Mouse (Mus musculus) CH12.LX (cell line): ENCODE measurements around the gene Ablim2.

Experiments used
- CTCF ChIP-seq, 2 experiments: IDR thresholded peaks in 1 of 2; conservative IDR thresholded peaks in 1 of 2; 2 replicates each; pipeline ENCODE4 v1.5.1; 2011 to 2012; ENCODE audit warnings: low read depth in 2 of 2, low read length in 2 of 2, improper control_type of control experiment in 1 of 2, inconsistent platforms in 1 of 2, mild to moderate bottlenecking in 1 of 2, moderate library complexity in 1 of 2
- MAX ChIP-seq: IDR thresholded peaks from 2 replicates; pipeline ENCODE4 v1.6.1; 2011; ENCODE audit warnings: low read length, improper control_type of control experiment
- MYC ChIP-seq: IDR thresholded peaks from 2 replicates; pipeline ENCODE4 v1.6.1; 2011; ENCODE audit warnings: low read depth, mild to moderate bottlenecking, improper control_type of control experiment, low read length
- TBP ChIP-seq: conservative IDR thresholded peaks from 2 replicates; pipeline ENCODE4 v1.6.1; 2011; ENCODE audit warnings: low read depth, low read length, improper control_type of control experiment

DNA sequence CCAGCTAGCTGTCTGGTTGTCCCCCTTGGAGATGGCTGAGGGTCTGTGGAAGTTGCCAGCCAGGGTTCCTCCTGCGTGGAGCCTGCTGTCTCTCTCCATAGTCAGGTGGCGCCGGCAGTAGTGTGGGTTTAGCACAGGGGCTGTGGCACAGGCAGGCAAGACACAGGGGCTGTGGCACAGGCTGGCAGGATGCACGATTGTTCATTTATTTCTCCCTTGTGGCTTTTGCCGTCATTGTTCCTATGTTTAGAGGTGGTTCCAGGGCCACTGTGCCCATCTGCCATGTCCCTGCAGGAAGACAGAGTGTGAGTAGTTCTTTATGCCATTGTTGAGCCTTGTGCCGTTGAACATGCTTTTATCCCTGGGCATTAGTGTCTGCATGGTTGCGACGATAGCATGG lies 168.8 kb downstream of the Ablim2 start:
- TF ChIP-seq MAX (no peak), TBP (no peak), CTCF (conservative IDR thresholded peaks at IDR 0.05 in 1 of 2, IDR thresholded peaks at IDR 0.05 in 1 of 2; ENCODE audit: low read depth in 2 of 2, low read length in 2 of 2) (no peak), MYC (no peak)
